Mouse (Mus musculus): ENCODE results near the gene Rdh1.
A peak's percentile ranks its signal among the peaks of the same experiment; 100 is the strongest.

The Rdh1 gene

DNA sequence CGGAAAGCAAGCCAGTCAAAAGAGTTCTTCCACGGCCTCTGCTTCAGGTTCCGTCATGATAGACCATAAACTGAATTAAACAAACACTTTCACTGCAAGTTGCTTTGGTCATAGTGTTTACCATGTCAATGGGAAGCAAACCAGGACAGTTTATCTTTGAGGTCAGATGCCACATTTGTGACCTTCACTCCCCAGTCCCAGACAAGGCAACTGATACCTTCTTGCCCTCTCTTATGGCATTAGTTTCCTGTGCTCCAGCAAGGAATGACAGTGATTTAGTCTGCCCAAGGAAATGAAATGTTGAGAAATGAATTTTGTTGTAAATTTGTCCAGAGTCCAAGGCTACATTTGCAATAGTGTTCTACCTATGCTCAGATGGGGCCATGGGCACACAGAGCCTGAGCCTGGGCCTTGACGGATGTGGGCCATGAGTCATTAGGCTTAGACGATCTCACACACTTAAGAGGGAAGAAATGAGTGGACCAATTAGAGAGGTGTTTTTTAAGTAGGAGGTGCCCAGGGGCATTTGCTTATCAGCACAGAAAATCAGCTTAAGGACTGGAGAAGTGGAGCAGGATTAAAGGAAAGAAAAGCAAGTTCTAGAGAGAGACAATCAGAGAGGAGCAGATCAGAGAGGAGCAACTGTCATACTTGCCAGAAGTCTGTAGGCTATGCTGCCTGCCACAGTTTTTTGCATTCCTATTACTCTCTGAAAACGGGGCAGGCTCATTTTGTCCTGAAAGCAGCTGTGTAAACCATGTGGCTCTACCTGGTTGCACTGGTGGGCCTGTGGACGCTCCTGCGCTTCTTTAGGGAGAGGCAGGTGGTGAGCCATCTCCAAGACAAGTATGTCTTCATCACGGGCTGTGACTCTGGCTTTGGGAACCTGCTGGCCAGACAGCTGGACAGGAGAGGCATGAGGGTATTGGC, at the start of gene Rdh1, which contains the start of gene Rdh16f1:
Gene Rdh1 (plus strand): TSS at position 541 of the 930 bp plus-strand sequence.
Gene Rdh16f1 (plus strand): TSS at position 607 of the 930 bp plus-strand sequence.
- DNase-seq = no peak

DNA sequence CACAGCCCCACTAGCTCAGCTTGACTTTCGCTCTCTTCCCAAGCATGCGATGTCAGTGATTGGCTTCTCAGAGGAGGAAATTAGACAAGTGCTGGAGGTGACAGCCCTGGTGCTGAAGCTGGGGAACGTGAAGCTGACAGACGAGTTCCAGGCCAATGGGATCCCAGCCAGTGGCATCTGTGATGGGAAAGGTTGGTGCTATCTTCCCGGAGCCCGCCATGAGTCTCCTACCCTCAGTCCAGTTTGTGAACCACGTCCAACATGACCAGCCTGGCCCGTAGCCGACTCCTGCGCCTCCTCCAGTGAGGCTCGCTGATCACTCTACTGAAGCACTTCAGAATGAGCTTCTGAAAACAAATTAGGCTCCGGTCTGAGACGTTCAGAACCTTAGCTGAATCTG, 49.2 kb upstream of the Rdh1 start:
- no peak for DNase-seq

DNA sequence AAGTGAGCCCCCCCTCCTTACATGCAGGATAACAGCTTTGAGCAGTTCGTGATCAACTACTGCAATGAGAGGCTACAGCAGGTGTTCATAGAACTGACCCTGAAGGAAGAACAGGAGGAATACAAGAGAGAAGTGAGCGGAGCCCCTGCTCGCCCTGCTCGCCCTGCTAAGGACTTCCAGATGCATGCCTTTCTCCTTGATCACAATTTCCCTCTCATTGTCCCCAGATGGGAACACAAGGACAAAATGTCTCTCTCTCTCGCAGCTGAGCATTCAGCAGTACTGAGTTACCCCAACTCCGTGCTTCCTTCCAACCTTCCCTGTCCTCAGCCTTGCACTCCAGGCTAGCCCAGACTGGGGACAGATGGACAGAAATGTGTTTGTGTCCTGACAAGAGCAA, 46.8 kb upstream of the Rdh1 start:
- DNase-seq = no peak

DNA sequence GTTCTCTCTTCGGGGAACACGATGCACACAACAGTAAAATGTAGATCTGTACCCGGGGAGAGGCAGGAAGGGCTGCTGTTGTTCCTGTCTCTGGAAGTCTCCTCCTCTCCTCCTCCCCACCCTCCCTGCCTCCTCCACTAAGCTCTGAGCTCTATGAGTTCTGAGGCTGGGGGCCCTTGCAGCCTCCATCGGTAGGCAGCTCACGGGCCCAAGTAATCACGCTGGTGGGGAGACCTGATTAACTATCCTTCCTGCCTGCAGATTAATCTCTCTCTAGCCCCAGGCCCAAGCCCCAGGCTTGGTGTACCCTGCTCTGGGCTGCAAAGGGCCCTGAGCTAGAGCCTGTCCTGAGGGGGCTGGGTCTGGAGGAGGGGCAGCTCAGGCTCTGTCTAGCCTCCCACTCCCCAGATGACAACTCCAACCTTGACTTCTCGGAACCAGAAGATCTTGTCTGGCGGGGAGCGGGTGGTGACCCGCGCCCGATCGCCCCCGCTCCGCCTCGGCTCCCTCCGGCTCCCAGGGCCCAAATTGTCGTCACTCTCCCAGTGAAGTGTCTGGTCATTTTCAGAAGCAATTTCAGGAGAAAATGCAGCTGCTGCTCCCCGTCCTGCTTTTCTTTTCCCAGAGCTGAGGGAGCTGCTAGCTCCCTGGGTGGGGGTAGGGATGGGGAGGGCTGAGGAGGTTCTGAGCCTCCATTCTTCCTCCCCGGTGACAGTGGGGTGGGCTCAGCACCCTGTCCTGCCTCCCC, 37.7 kb upstream of the Rdh1 start:
- DNase-seq = no peak

DNA sequence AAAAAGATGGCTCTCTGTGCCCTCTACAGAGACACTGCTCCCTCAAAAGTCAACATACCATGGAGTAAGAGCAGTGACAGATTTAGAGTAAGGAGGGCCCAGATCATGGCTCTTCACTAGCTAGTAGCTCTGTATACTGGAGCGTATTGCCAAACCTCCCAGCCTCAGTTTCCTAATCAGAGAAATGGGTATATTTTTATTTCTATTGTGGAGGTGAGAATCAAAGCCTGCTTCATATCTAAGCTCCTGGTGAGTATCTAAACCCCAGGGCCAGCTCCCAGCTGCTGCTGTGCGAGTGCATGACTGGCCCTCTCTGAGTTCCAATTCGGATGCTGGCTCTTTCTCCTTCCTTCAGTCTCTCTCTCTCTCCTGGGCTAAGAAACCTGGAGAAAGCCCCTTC, 35.3 kb upstream of the Rdh1 start, which contains the start of gene Tac2:
Gene Tac2 (plus strand): TSS at position 301 of the 400 bp plus-strand sequence.
- no peak for DNase-seq

DNA sequence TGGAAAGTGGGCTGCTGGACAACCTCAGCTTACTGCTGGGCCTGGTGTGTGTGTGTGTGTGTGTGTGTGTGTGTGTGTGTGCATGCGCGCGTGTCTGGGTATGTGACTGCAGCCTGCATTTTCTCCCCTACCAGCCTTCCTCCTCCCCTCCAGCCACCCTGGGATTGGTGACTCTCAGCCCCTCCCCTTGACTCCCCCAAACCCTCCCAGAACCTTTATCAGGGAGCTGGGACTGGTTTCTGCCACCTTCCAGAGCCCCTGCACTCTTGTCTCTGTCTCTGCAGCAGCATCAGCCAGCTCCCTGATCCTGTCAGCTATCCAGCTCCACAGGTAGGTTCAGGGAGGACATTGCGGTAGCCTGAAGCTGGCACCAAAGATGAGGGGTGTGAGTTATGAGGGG, 34.4 kb upstream of the Rdh1 start:
- DNase-seq = no peak

DNA sequence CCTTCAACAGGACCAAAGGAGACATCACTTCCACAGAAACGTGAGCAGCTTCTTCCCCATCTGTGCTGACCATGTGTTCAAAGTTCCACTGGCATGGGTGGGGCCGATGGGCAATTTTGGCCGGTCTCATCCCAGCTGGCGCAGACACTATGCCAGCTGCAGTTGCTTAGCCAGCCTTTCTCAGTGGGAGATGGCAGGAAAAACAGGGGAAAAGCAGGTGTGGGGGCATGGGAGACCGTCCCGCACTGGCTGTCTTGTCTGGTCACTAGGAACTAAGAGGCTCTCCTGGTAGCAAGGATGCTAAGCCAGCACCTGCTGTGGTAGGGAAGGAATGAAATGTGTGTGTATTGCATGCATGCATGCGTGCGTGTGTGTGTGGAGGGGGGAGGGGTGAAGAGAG, 31.1 kb upstream of the Rdh1 start:
- DNase-seq = no peak

DNA sequence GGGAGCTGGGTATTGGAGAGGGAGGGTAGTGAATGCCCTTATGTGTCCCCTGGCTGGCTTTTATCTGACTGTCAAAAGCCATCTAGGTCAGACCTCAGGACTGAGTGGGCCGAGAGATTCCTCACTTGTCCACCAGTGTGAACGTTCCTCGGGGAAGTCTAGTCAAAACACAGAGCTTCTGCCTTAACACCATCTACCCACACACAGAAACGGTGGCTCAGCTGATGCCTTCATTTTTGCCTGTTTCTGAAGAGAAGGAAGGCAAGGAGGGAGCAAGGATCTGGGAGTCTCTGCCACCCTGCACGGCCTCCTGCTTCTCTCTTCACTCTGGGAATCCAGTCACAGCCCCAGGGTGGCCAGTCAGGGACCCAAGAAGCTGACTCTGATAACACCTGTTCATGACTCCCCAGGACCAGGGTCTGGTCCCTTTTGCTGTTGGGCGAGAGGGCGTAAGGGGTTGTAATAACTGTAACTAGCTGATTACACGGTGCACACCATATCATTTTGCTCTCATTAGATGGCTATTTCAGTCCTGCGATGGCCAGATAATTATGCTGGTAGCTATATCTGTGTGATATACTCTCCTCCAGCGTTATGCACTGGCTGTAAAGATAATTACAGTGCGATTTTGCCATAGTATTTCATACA, 29.1 kb upstream of the Rdh1 start:
- DNase-seq = no peak

DNA sequence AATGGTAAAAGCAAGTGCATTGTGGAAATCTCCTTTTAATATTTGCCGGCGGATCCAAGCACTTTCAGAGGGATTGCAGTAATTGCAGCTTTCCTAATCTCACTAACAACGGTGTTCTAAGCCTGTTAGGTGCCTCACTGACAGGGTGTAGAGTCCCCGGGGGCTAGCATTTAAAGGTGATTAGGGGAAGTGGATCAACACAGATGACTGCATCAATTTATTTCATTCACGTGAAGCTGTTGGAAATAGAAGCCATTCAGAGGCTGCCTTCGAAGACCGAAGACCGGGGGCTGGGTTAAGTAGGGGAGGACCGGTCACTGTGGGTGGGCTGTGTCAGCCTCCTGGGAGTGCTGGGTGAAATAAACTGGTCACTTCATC, 28.6 kb upstream of the Rdh1 start:
- DNase-seq = no peak

DNA sequence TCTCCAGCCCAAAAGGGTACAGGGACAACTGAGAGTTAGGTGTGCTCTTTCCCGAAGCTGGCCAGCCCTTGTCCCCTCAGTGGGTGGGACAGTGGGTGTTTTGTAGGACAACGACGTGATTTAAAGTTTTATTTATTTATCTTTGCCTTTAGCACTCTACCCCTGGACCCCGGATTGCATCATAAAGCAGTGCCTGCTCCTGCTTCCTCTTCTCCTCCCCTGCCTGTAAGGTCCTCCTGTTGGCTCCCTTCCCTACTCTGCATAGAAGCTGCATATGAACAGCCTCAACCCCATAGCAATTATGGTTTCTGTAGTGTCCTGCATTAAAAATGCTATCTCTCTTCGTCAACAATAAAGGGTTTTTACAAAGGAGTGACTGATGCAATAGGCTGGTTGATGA, 28.1 kb upstream of the Rdh1 start:
- no peak for DNase-seq

DNA sequence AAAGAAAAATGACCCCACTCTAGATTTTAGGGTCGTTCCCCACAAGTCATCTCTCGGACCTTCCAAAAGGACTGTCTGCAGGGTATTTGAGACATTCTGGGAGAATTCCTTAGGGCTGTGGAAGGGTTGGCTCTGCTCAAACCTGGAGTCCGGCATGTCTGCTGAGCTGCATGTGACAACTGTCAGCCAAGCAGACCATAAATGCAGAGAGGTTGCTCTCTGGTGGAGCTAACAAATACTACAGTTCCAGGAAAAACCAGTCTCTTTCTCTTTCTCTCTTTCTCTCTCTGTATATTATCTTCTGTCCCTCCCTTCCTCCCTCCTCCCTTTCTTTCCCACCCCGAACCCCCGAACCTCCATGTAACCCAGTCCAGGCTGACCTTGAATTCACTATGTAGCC, 25.1 kb upstream of the Rdh1 start:
- DNase-seq = no peak

DNA sequence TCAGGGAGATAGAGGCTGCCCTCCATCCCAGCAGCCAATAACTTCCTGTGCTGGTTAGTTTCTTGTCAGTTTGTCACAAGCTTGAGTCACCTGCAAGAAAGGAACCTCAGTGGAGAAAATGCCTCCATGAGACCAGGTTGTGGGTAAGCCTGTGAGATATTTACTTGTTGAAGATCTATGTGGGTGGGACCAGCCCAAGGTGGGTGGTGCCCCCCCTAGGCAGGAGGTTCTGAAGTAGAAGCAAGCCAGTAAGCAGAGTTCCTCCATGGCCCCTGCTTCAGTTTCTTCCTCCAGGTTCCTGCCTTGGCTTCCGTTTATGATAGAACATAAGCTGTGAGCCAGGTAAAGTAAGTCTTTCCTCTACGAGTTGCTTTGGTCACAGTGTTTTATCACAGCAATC, 23.3 kb upstream of the Rdh1 start:
- no peak for DNase-seq

DNA sequence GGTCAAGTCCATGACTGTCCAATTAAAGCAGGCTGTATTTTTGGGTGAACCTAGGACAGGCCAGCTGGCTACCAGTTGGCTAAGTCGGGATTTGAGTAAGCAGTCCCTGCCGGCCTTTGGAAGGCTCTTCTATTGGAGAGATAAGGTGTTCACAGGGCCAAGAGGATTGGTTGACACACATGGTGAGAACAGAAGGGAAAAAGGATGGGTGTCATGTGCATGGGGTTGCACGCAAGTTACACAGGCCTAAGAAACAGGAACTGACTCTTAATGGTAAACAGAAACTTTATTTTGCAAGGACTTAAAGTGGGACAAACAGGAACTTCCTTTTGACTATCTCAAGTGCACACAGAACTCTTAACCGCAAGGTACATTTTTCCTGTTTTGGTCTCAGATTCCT, 22.6 kb upstream of the Rdh1 start:
- DNase-seq = no peak

DNA sequence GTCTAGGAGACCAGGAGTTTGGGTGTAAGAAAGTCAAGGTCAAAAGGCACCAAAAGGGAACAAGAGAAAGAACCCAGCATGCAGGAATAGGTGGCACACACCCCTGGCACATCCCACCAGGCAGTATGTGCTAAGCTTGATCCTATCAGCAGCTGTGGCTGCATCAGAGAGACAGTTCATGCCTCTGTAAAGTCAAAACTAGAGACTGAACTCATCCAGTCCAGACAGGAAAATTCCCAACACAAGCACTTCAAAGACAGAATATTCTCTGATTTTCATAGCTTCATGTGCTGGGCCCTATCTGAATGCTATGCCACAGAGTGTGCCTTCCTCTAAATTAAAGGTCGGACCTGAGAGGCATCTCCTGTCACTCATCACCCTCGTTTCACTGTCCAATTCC, 22.0 kb upstream of the Rdh1 start:
- DNase-seq = no peak

DNA sequence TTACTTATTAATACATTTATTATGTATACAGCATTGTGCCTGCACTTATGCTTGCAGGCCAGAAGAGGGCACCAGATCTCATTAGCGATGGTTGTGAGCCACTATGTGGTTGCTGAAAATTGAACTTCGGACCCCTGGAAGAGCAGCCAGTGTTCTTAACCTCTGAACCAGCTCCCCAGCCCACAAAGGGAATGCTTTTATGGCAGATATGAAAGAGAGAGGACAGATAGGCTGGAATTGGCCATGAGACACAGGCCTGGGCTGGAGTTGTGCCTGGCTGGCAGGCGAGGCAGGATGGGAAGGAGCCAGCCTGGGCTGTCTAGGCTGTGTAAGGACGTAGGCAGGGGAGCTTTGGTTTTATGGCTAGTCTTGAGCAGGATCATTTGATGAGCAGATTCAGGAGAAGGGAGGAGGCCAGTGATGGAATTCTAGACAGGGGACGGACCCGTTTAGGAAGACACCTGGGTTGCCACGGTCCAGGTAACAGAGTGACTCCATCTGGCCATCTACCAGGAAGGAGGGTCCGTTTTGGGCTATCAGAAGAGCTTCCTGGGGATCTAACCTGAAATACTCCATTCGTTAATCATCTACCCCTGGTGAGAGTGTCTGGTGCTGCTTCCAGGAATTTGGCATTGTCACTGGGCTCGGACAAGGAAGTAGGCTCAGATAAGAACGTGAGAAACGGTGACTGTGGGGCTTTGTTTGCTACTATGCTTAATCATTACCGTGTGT, 21.2 kb upstream of the Rdh1 start:
- DNase-seq = no peak

DNA sequence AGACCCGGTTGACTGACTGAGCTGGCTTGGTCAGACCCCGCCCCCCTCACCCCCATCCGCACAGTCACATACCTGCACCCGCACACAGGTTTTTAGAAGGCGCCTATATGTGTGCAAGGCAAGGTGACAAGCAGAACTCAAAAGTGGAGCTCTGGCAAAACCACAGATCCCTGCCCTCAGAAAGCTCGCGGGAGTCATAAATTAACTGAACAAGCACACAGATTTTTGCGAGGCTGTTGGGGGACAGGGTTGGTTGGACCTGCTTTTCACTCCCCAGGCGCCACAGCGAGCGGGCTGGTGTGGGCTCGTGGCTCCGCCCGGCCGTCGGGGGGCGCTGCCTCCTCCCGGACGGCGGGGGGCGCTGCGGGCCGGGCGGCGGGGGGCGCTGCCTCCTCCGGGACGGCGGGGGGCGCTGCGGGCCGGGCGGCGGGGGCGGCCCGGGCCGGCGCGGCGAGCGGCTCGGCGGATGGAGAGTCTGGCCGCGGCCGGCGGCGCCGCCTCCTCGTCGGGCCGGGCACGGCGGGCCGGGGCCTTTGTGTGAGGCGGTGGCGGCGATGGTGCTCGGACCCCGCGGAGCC, 20.3 kb upstream of the Rdh1 start, which contains the start of gene Zbtb39:
Gene Zbtb39 (plus strand): TSS at position 456 of the 578 bp plus-strand sequence.
- peak; percentile 49 to 59 for DNase-seq

DNA sequence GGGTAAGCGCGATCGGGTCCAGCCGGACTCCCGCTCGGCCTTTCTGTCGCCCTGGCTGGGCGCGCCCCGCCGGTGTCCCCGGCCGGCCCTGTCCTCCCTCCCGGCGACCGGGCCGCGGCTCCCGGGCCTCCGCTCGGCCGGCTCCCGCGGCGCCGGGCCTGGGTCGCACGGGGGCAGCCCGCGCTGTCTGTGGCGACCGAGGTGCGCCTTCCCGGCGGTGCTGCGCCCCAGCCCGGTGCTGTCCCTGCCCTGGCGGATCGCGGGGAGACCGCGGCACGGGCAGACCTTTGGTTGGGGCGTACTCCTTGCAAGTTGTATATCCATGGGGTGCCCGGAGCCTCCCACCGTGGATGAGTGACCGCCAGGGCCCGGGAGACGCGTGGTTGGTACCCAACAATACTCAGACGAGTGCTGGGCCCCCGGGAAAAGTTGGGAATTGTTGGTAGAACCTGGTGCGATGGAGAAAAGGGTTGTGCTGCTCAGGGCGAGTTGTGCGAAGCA, 19.8 kb upstream of the Rdh1 start:
- peak; percentile 20 to 32 for DNase-seq

DNA sequence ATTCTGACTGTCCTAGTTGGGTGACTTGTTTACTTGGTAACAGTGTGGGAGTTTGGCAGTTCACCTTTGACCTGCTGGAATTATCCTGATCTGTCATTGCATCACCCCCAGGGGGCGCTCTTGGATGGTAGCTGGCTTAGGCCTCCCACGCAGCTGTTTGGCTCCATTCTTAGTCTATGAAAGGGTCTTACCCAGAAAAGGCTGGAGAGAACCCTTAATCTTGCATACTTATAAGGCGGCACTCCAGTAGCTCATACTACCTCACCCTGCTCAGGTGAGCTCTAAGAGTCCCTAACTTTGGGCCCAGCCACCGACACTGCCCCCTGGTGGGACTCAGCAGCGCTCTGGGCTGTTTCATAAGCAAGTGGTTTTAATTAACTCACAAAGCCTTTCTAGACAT, 14.9 kb upstream of the Rdh1 start:
- DNase-seq = no peak

DNA sequence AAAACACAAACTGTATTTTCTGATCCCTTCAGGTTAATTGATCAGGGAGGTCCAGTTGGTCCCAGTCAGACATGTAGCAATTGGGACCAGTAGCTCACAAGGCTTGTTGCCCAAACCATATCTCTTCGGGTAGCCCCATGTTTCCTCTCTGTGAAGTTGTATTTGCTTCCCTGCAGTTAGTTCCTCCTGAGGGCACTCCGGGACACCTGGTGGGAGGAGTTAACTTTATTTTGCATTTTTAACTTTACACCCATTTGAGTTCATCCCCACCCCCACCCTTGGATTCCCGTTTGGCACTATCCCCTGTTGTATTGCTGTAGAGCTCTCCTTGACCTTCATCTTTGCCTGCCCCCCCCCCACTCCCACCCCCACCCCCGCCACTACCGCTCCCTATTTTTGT, 13.6 kb upstream of the Rdh1 start:
- DNase-seq = no peak

DNA sequence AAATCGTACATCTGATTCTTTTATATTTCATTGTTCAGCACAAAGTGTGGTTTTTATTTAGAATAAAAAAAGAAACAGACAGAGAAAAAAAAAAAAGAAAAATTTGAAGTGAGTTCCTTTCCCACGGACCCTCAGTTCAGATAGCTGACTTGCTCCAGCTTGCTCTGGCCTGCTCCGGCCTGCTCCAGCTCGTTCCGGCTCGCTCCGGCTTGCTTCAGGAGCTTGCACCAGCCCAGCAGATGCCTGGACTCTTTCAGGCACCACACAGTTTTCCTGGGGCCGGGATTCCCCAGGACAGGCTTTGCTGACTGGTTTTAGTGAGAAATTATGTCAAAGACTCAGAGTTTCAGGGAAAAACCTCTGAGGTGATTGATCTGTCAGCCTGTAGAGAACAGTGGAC, 12.3 kb upstream of the Rdh1 start:
- DNase-seq = no peak

DNA sequence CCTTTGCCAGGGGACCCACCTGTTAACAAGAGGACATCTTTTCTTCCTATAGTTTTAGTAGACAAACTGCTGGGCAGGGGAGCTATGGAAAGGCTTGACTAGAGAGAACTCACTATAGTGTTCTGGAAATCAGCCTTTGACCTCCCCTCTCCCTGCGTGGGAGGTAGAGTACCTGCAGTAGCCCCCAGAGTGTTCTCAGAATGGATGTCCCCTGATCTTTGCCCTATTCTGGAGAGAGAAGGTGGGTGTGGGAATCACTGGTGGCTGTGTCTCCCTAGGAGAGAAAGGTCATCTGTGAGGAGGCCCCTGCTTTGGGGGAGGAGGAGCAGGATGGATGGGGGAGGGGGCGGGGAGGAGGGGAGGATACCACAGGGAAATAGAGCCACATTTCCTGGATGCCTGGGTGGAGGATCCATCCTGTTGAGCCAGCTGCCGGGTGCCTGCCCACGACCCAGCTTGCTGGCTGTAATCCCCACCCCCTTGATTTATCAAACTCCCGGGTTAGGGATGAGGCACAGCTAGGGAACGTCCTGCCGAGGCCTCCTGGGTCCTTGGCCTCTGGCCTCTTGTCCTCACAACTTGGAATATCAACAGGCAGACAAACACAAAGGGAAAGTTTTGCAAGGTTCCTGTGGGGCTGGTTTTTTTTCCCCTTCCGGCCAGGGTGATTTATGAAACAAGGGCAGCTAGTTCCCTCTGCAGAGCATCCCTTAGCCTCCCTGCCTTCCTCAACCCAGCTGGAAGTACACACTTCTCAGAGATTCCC, 10.5 kb upstream of the Rdh1 start:
- DNase-seq = no peak
